Mouse (Mus musculus) forebrain, embryonic 15.5 days (tissue): ENCODE results near the gene 7530416G11Rik. TPM values are rescaled to one million over a fixed set of nuclear protein-coding genes. Genes with fewer than 3 reads are reported as not detected.
A peak's percentile ranks its signal among the peaks of the same experiment; 100 is the strongest.

ENCODE experiments used
- ATAC-seq: fragments of 200-750 bp; cut with Nextera tagmentation; replicated peaks from 2 replicates; pipeline ENCODE4 v1.8.0; 2017; ENCODE audit warnings: mild to moderate bottlenecking, moderate TSS enrichment, moderate library complexity
- H3K27ac ChIP-seq: fragments of 300-500 bp; sonication (generic); replicated peaks from 2 replicates; pipeline ENCODE4 v1.5.1; 2015; ENCODE audit warnings: mild to moderate bottlenecking, inconsistent platforms
- H3K27me3 ChIP-seq: fragments of 300-500 bp; sonication (generic); 2 replicates; pipeline ENCODE4 v1.6.1; 2015; ENCODE audit warnings: inconsistent platforms
- H3K36me3 ChIP-seq: fragments of 300-500 bp; sonication (generic); 2 replicates; pipeline ENCODE4 v1.6.1; 2015; ENCODE audit warnings: mild to moderate bottlenecking, inconsistent platforms
- H3K4me1 ChIP-seq: fragments of 300-500 bp; sonication (generic); 2 replicates; pipeline ENCODE4 v1.6.1; 2015; ENCODE audit warnings: inconsistent platforms
- H3K4me2 ChIP-seq: fragments of 300-500 bp; sonication (generic); replicated peaks from 2 replicates; pipeline ENCODE4 v1.6.1; 2015; ENCODE audit warnings: mild to moderate bottlenecking, inconsistent platforms
- H3K4me3 ChIP-seq: fragments of 300-500 bp; sonication (generic); 2 replicates; pipeline ENCODE4 v1.5.1; 2015; ENCODE audit warnings: mild to moderate bottlenecking, inconsistent platforms
- H3K9ac ChIP-seq: fragments of 300-500 bp; sonication (generic); replicated peaks from 2 replicates; pipeline ENCODE4 v1.6.1; 2015; ENCODE audit warnings: mild to moderate bottlenecking, inconsistent platforms
- H3K9me3 ChIP-seq: fragments of 300-500 bp; sonication (generic); 2 replicates; pipeline ENCODE4 v1.6.1; 2016; ENCODE audit warnings: inconsistent platforms
- WGBS: fragments of 180-500 bp; shearing (Covaris S2); methylation state at CpG from one replicate; pipeline ENCODE4 v1.1.7; 2015; ENCODE audit warnings: mixed read lengths; 5-methylcytosine and 5-hydroxymethylcytosine counted together
- polyA plus RNA-seq: library from polyadenylated mRNA; unstranded; fragments of >200 nt; fragmentation: Nextera tagmentation; extraction: Ambion mirVana; gene quantifications from 2 replicates; pipeline ENCODE4 v1.2.1, GENCODE M21; 2015

Gene 7530416G11Rik
- polyA plus RNA-seq, 1 experiment from 2014 or later: 0.14 TPM

DNA sequence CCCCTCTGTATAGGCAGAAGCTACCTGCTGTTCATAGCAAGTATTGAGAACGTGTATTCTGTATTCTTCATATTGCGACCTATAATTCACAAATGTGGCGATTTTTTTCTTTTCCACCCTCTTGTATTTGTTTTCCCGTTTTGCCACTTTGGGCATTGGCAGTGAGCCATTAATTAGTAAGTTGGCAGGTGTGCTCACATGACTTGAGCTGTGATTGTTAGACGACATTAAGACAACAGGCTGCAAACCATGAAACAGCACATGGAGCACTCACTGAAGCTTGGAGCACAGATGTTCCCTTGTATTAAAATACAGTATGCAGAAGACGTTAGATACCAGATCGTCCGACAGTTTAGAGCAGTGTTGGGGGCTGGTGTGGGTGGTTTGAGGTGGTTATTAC is 46.1 kb downstream of the 7530416G11Rik start:
- H3K4me1 ChIP-seq: peaks cover 70% of the 10 kb centered on the region
- H3K36me3 ChIP-seq: no peaks in the 10 kb centered on the region
- 19% methylated on average over 8 of the region's 8 CpGs for WGBS
- ATAC-seq: 0 out of 2 replicates have a peak, but pooled peaks have one; percentile 11
- H3K27ac ChIP-seq: peak overlapping the region; percentile 83
- no peaks in the 10 kb centered on the region for H3K9me3 ChIP-seq
- no peak overlapping the region for H3K9ac ChIP-seq
- H3K27me3 ChIP-seq: no peaks in the 10 kb centered on the region
- H3K4me2 ChIP-seq: no peak overlapping the region
- H3K4me3 ChIP-seq: no peak overlapping the region

GRCm38 (mm10) chr15:85446652-85447051 is 56.4 kb downstream of the 7530416G11Rik start:
- no peaks in the 10 kb centered on the region for H3K4me1 ChIP-seq
- WGBS: 82% methylated on average over 3 of the region's 3 CpGs
- H3K36me3 ChIP-seq: peaks cover 3% of the 10 kb centered on the region; the same call in 1 of the 2 replicates
- H3K9ac ChIP-seq: no peak overlapping the region
- no peaks in the 10 kb centered on the region for H3K9me3 ChIP-seq
- no peak overlapping the region for H3K27ac ChIP-seq
- no peaks in the 10 kb centered on the region for H3K27me3 ChIP-seq
- no peak overlapping the region for H3K4me3 ChIP-seq
- H3K4me2 ChIP-seq: no peak overlapping the region
- no peak for ATAC-seq

Other genes with a start within 250 kb of the 7530416G11Rik start
- gene Atxn10, start 167.0 kb downstream of the 7530416G11Rik start, polyA plus RNA-seq: 517 and 526 TPM in 2 replicates
- 132 and 133 TPM in 2 replicates for gene Wnt7b, start 79.2 kb upstream of the 7530416G11Rik start, polyA plus RNA-seq
- 1.4 and 1.5 TPM in 2 replicates for gene Ppara, start 231.8 kb upstream of the 7530416G11Rik start, polyA plus RNA-seq